Mouse (Mus musculus): ENCODE measurements around the gene Nr1i3.

DNA sequence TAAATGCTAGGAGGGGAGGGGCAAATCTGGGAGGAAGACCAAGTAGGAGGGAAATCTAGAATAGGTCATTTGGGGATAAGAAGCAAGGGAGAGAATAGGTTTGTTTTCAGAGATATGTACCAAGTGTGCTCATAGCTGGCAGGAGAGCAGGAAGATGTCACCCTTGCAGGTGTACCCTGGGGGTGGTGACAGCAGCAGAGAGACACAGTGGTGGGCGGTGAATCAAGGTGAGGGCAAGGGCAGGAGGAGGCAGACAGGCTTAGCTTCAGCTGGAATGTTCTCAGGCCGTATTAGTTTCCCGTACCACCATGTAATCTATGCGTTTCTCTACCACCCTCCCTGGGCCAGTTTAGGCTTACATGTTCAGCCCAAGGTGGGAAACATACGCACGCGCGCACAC is 41.0 kb upstream of the Nr1i3 start:
- TF ChIP-seq GATA1 (IDR thresholded peaks at IDR 0.05; ENCODE audit: low read length) = no peak
- TF ChIP-seq TAL1 (IDR thresholded peaks at IDR 0.05; ENCODE audit: low read length) = no peak

Data from erythroblast, embryonic 14.5 days (primary cell).